Mouse (Mus musculus): Measurements from ENCODE around the gene Snta1.

GRCm38 (mm10) chr2:154420942-154421731 is 13.2 kb upstream of the Snta1 start:
- TF ChIP-seq CTCF (IDR thresholded peaks at IDR 0.05; ENCODE audit: low read depth) (no peak), EP300 (optimal IDR thresholded peaks at IDR 0.05) (no peak)
